Mouse (Mus musculus) liver, postnatal 0 days (tissue): Measurements from ENCODE around the gene Cbx1. TPM values are rescaled to one million over a fixed set of nuclear protein-coding genes. Genes with fewer than 3 reads are reported as not detected.
A peak's percentile ranks its signal among the peaks of the same experiment; 100 is the strongest.
"Not testable (repeated sequence)": the region's sequence is repeated elsewhere in the genome, so short reads cannot be mapped to it uniquely, and the experiment has no call there.

ENCODE experiments used
- ATAC-seq: fragments of 200-750 bp; cut with Nextera tagmentation; 2 replicates; pipeline ENCODE4 v1.8.0; 2017; ENCODE audit warnings: mild to moderate bottlenecking, moderate library complexity
- DNase-seq: peaks from one replicate; pipeline ENCODE4 v3.0.0-alpha.2; 2016
- H3K27ac ChIP-seq: fragments of 300-500 bp; sonication (generic); 2 replicates; pipeline ENCODE4 v1.5.1; 2014; ENCODE audit warnings: antibody characterized with exemption, moderate library complexity, mild to moderate bottlenecking, low read depth
- H3K27me3 ChIP-seq: fragments of 300-500 bp; sonication (generic); 2 replicates; pipeline ENCODE4 v1.6.1; 2014; ENCODE audit warnings: low read length, control low read depth, mixed read lengths; ENCODE audit not compliant: insufficient read depth
- H3K36me3 ChIP-seq: fragments of 300-500 bp; sonication (generic); replicated peaks from 2 replicates; pipeline ENCODE4 v1.6.1; 2014; ENCODE audit warnings: mild to moderate bottlenecking, control low read depth, low read length, moderate library complexity, mixed read lengths; ENCODE audit not compliant: insufficient read depth
- H3K4me1 ChIP-seq: fragments of 300-500 bp; sonication (generic); 2 replicates; pipeline ENCODE4 v1.6.1; 2014; ENCODE audit warnings: antibody characterized with exemption, mild to moderate bottlenecking, control low read depth; ENCODE audit not compliant: insufficient read depth
- H3K4me2 ChIP-seq: fragments of 300-500 bp; sonication (generic); 2 replicates; pipeline ENCODE4 v1.6.1; 2014; ENCODE audit warnings: low read depth, mild to moderate bottlenecking, low read length, moderate library complexity, mixed read lengths
- H3K4me3 ChIP-seq: fragments of 300-500 bp; sonication (generic); 2 replicates; pipeline ENCODE4 v1.5.1; 2014; ENCODE audit warnings: low read depth, low read length
- H3K9ac ChIP-seq: fragments of 300-500 bp; sonication (generic); replicated peaks from 2 replicates; pipeline ENCODE4 v1.6.1; 2014; ENCODE audit warnings: mild to moderate bottlenecking, moderate library complexity
- H3K9me3 ChIP-seq: fragments of 300-500 bp; sonication (generic); 2 replicates; pipeline ENCODE4 v1.6.1; 2016; ENCODE audit warnings: mild to moderate bottlenecking, control low read depth, low read length, mixed read lengths
- CTCF ChIP-seq: sonication (generic); IDR thresholded peaks from 2 replicates; pipeline ENCODE4 v1.5.1; 2016; ENCODE audit warnings: antibody characterized with exemption, low read depth
- EP300 ChIP-seq: IDR thresholded peaks from 2 replicates; pipeline ENCODE4 v1.6.1; 2016; ENCODE audit warnings: antibody characterized with exemption, low read depth, mild to moderate bottlenecking
- WGBS: fragments of 180-500 bp; shearing (Covaris S2); extraction: QIAGEN DNeasy Blood & Tissue Kit; methylation state at CpG from one replicate; pipeline ENCODE4 v1.1.7; 2014; ENCODE audit not compliant: insufficient replicate concordance; 5-methylcytosine and 5-hydroxymethylcytosine counted together
- polyA plus RNA-seq: library from polyadenylated mRNA; unstranded; fragments of >200 nt; fragmentation: Nextera tagmentation; extraction: Ambion mirVana; gene quantifications from 2 replicates; pipeline ENCODE4 v1.2.1, GENCODE M21; 2015

Cbx1 gene
- polyA plus RNA-seq, 1 experiment from 2014 or later: 24.9 TPM

GRCm38 (mm10) chr11:96776968-96777962, 11.7 kb upstream of the Cbx1 start, which contains the start of gene Snx11:
TSS of gene Snx11 (minus strand) at chr11:96777559.
- Histone ChIP-seq H3K4me1 (peaks cover 15% of the 10 kb centered on the region), H3K9ac (peak within 1 kb of the TSS; percentile 64), H3K4me2 (peak within 1 kb of the TSS; percentile 72), H3K27ac (peak within 1 kb of the TSS; percentile 36), H3K4me3 (peak within 1 kb of the TSS; percentile 73), H3K36me3 (peaks cover 9% of the 10 kb centered on the region), H3K9me3 (no peaks in the 10 kb centered on the region), H3K27me3 (no peaks in the 10 kb centered on the region)
- DNase-seq (peak; percentile 100), ATAC-seq (peak; percentile 100)
- peak; percentile 71; the same call in 1 of the 2 replicates for TF ChIP-seq EP300
- TF ChIP-seq CTCF: peak; percentile 91
- WGBS: 1% methylated on average over 57 of the region's 59 CpGs

- Histone ChIP-seq H3K4me1 (peaks cover 15% of the 10 kb centered on the region), H3K27ac (peak overlapping the region; percentile 36), H3K9ac (peak overlapping the region; percentile 23), H3K4me3 (peak overlapping the region; percentile 73), H3K4me2 (peak overlapping the region; percentile 72)
- not testable (repeated sequence) for H3K36me3 ChIP-seq, H3K27me3 ChIP-seq, DNase-seq, H3K9me3 ChIP-seq, ATAC-seq
- WGBS: 58% methylated on average over 10 of the region's 10 CpGs
Observed at GRCm38 (mm10) chr11:96778061-96778627, 10.8 kb upstream of the Cbx1 start.

- TF ChIP-seq EP300 (no peak), CTCF (no peak)
- H3K36me3 ChIP-seq: no peaks in the 10 kb centered on the region
- DNase-seq (no peak), ATAC-seq (no peak)
- no peak overlapping the region for H3K9ac ChIP-seq
- peaks cover 15% of the 10 kb centered on the region for H3K4me1 ChIP-seq
- 77% methylated on average over 5 of the region's 5 CpGs for WGBS
- no peak overlapping the region for H3K4me3 ChIP-seq
- no peaks in the 10 kb centered on the region for H3K27me3 ChIP-seq
- no peak overlapping the region for H3K27ac ChIP-seq
- no peaks in the 10 kb centered on the region for H3K9me3 ChIP-seq
- no peak overlapping the region for H3K4me2 ChIP-seq
Observed at GRCm38 (mm10) chr11:96780306-96780705, 8.6 kb upstream of the Cbx1 start.

GRCm38 (mm10) chr11:96781425-96781824, 7.5 kb upstream of the Cbx1 start:
- H3K4me2 ChIP-seq: no peak overlapping the region
- no peaks in the 10 kb centered on the region for H3K27me3 ChIP-seq
- DNase-seq (no peak), ATAC-seq (no peak)
- H3K4me3 ChIP-seq: no peak overlapping the region
- H3K4me1 ChIP-seq: peaks cover 11% of the 10 kb centered on the region
- peak; percentile 69 for TF ChIP-seq CTCF
- no peak for TF ChIP-seq EP300
- no peaks in the 10 kb centered on the region for H3K36me3 ChIP-seq
- H3K27ac ChIP-seq: no peak overlapping the region
- no peaks in the 10 kb centered on the region for H3K9me3 ChIP-seq
- H3K9ac ChIP-seq: no peak overlapping the region
- 67% methylated on average over 2 of the region's 2 CpGs for WGBS

GRCm38 (mm10) chr11:96784847-96785246, 4.1 kb upstream of the Cbx1 start:
- not testable (repeated sequence) for H3K9me3 ChIP-seq, H3K4me3 ChIP-seq, H3K36me3 ChIP-seq, H3K27me3 ChIP-seq, H3K4me2 ChIP-seq, ATAC-seq, H3K4me1 ChIP-seq, H3K27ac ChIP-seq, H3K9ac ChIP-seq
- 15% methylated on average over 7 of the region's 7 CpGs for WGBS
- TF ChIP-seq CTCF: peak; percentile 83
- DNase-seq: peak; percentile 85

GRCm38 (mm10) chr11:96786731-96787450, 2.0 kb upstream of the Cbx1 start:
- Histone ChIP-seq H3K27ac (no peak overlapping the region), H3K27me3 (no peaks in the 10 kb centered on the region), H3K4me1 (peaks cover 12% of the 10 kb centered on the region; the same call in 1 of the 2 replicates), H3K4me3 (no peak overlapping the region), H3K9ac (no peak overlapping the region), H3K9me3 (no peaks in the 10 kb centered on the region), H3K36me3 (no peaks in the 10 kb centered on the region), H3K4me2 (no peak overlapping the region)
- no peak for DNase-seq
- WGBS: 69% methylated on average over 9 of the region's 9 CpGs
- no peak for ATAC-seq
- TF ChIP-seq EP300: no peak
- TF ChIP-seq CTCF: no peak
